Mouse (Mus musculus) C2C12 (cell line): ENCODE measurements around the gene Spata31d1c. TPM values are rescaled to one million over a fixed set of nuclear protein-coding genes. Genes with fewer than 3 reads are reported as not detected.

ENCODE experiments used
- H3K27me3 ChIP-seq: one replicate; pipeline ENCODE4 v1.6.1; 2011; ENCODE audit not compliant: control insufficient read depth, insufficient read depth, insufficient read length
- H3K36me3 ChIP-seq: one replicate; pipeline ENCODE4 v1.6.1; 2011; ENCODE audit not compliant: control insufficient read depth, insufficient read depth
- H3K4me3 ChIP-seq: one replicate; pipeline ENCODE4 v1.5.1; 2011; ENCODE audit warnings: mild to moderate bottlenecking, control low read depth; ENCODE audit not compliant: poor library complexity, insufficient read depth, severe bottlenecking
- H3K79me2 ChIP-seq: one replicate; pipeline ENCODE4 v1.6.1; 2011; ENCODE audit not compliant: control insufficient read depth, insufficient read depth
- H3K79me3 ChIP-seq: one replicate; pipeline ENCODE4 v1.6.1; 2011; ENCODE audit warnings: low read depth, control low read depth
- H3ac ChIP-seq: one replicate; pipeline ENCODE3; 2011; ENCODE audit warnings: low read depth; ENCODE audit not compliant: control insufficient read depth, insufficient read length
- CEBPB ChIP-seq: IDR thresholded peaks from one replicate; pipeline ENCODE4 v1.6.1; 2011; ENCODE audit warnings: low read depth, mild to moderate bottlenecking, control low read depth, moderate library complexity
- CTCF ChIP-seq: IDR thresholded peaks from one replicate; pipeline ENCODE4 v1.5.1; 2011; ENCODE audit not compliant: control insufficient read depth, insufficient read depth, insufficient read length
- FOSL1 ChIP-seq: IDR thresholded peaks from one replicate; pipeline ENCODE4 v1.8.0; 2011; ENCODE audit warnings: mild to moderate bottlenecking, low read length; ENCODE audit not compliant: poor library complexity, insufficient read depth, severe bottlenecking
- MAX ChIP-seq: IDR thresholded peaks from one replicate; pipeline ENCODE4 v1.6.1; 2011; ENCODE audit warnings: mild to moderate bottlenecking, control low read depth
- MYOD1 ChIP-seq: IDR thresholded peaks from one replicate; pipeline ENCODE4 v1.6.1; 2011; ENCODE audit warnings: low read depth; ENCODE audit not compliant: control insufficient read depth, insufficient read length
- MYOG ChIP-seq: IDR thresholded peaks from one replicate; pipeline ENCODE4 v1.6.1; 2011; ENCODE audit not compliant: control insufficient read depth, insufficient read length; ENCODE audit errors: extremely low read depth
- USF1 ChIP-seq: IDR thresholded peaks from one replicate; pipeline ENCODE4 v1.6.1; 2011; ENCODE audit warnings: low read depth, mild to moderate bottlenecking, control low read depth, moderate library complexity
- polyA plus RNA-seq: library from polyadenylated mRNA; unstranded; fragments of >200 nt; fragmentation: generic; extraction: Trizol; gene quantifications from one replicate; pipeline ENCODE4 v1.2.1, GENCODE M21; 2012; ENCODE audit warnings: missing spikeins

Spata31d1c gene
- polyA plus RNA-seq, 1 experiment: not detected

GRCm38 (mm10) chr13:65011052-65011738, 21.7 kb upstream of the Spata31d1c start:
- H3ac ChIP-seq: no peak overlapping the region
- no peaks in the 10 kb centered on the region for H3K27me3 ChIP-seq
- no peaks in the 10 kb centered on the region for H3K79me2 ChIP-seq
- H3K4me3 ChIP-seq: no peak overlapping the region
- no peak for TF ChIP-seq MAX
- H3K79me3 ChIP-seq: no peaks in the 10 kb centered on the region
- no peaks in the 10 kb centered on the region for H3K36me3 ChIP-seq

DNA sequence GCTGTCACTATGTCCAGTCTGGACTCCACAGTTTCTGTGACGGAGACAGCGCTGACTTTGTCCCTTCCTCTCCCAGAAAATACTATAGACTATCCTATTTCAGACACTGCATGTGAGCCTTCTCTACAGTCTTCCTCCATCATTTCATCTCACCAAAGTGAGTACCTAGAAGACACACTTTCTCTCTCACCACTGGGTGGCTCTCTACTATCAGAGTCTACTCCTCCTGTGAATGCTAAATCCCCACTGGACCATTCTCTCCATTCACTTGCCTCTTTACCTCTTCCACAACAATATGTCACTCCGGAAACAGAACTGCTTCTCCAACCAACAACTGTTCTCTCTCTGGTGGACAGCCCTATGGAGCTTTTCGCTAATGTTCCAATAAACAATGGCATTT, 2.2 kb downstream of the Spata31d1c start:
- TF ChIP-seq CEBPB: no peak
- no peak for TF ChIP-seq MYOD1
- no peak for TF ChIP-seq USF1
- TF ChIP-seq MYOG: no peak
- no peak for TF ChIP-seq FOSL1
- TF ChIP-seq CTCF: no peak
- TF ChIP-seq MAX: no peak
- H3K79me2 ChIP-seq: no peaks in the 10 kb centered on the region
- no peak overlapping the region for H3K4me3 ChIP-seq
- no peaks in the 10 kb centered on the region for H3K79me3 ChIP-seq
- H3K27me3 ChIP-seq: no peaks in the 10 kb centered on the region
- no peaks in the 10 kb centered on the region for H3K36me3 ChIP-seq
- H3ac ChIP-seq: no peak overlapping the region

GRCm38 (mm10) chr13:65052660-65053059, 19.8 kb downstream of the Spata31d1c start, which contains the start of gene Prss47:
Prss47 (minus strand) TSS chr13:65052760.
- Histone ChIP-seq H3K27me3 (no peaks in the 10 kb centered on the region), H3K36me3 (no peaks in the 10 kb centered on the region), H3K79me3 (no peaks in the 10 kb centered on the region), H3K79me2 (no peaks in the 10 kb centered on the region), H3K4me3 (no peak within 1 kb of the TSS), H3ac (no peak within 1 kb of the TSS)
- no peak for TF ChIP-seq MYOG
- no peak for TF ChIP-seq USF1
- no peak for TF ChIP-seq CTCF
- no peak for TF ChIP-seq FOSL1
- TF ChIP-seq MYOD1: no peak
- no peak for TF ChIP-seq MAX
- no peak for TF ChIP-seq CEBPB

- Histone ChIP-seq H3ac (no peak overlapping the region), H3K27me3 (no peaks in the 10 kb centered on the region), H3K4me3 (no peak overlapping the region), H3K79me2 (no peaks in the 10 kb centered on the region), H3K36me3 (peaks cover 20% of the 10 kb centered on the region), H3K79me3 (no peaks in the 10 kb centered on the region)
- TF ChIP-seq MYOG (no peak), USF1 (no peak), MYOD1 (no peak), CEBPB (no peak), MAX (no peak), CTCF (no peak), FOSL1 (no peak)
These were observed 37.1 kb downstream of the Spata31d1c start for GRCm38 (mm10) chr13:65069969-65070368.

Other genes with a start within 250 kb of the Spata31d1c start
- not detected for gene Cntnap3, start 129.1 kb upstream of the Spata31d1c start, polyA plus RNA-seq
- not detected for gene Spata31, start 115.7 kb upstream of the Spata31d1c start, polyA plus RNA-seq
- not detected for gene Prss47, start 19.7 kb downstream of the Spata31d1c start, polyA plus RNA-seq
- 7.3 TPM for gene Mfsd14b, start 79.9 kb downstream of the Spata31d1c start, polyA plus RNA-seq
- gene Olfr465-ps1, start 105.0 kb downstream of the Spata31d1c start, polyA plus RNA-seq: not detected
- not detected for gene Olfr466, start 117.2 kb downstream of the Spata31d1c start, polyA plus RNA-seq
- not detected for gene Nlrp4f, start 172.9 kb downstream of the Spata31d1c start, polyA plus RNA-seq
- 0.02 TPM for gene Gm10775, start 226.5 kb downstream of the Spata31d1c start, polyA plus RNA-seq
- 4.4 TPM for gene Zfp369, start 245.8 kb downstream of the Spata31d1c start, polyA plus RNA-seq